Mouse (Mus musculus) ovary, postnatal 36 days (tissue): ENCODE data around the gene Tfap2b.

ENCODE experiments used
- DNase-seq: peaks from one replicate; pipeline ENCODE4 v3.0.0; 2022; ENCODE audit warnings: low spot score, mixed read lengths

The Tfap2b gene

DNA sequence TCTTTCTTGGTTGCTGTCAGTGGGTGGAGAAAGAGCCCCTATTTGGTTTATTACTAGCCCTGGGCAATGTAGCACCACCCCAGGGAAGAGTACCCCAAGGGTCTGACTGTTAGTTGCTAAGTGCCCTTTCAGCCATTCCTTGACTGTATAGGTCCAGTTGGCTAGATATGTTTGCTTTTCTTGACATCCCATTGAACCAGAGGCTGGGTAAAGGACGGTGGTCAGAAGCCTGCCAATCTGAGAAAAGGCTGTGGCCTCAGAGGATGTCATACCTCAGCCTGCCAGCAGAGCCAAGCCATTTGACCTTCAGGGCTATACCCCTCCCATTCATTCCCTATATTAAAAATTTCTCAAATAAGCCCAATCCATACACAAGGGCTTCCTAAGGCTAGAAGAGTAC lies 24.0 kb downstream of the Tfap2b start:
- no peak for DNase-seq

DNA sequence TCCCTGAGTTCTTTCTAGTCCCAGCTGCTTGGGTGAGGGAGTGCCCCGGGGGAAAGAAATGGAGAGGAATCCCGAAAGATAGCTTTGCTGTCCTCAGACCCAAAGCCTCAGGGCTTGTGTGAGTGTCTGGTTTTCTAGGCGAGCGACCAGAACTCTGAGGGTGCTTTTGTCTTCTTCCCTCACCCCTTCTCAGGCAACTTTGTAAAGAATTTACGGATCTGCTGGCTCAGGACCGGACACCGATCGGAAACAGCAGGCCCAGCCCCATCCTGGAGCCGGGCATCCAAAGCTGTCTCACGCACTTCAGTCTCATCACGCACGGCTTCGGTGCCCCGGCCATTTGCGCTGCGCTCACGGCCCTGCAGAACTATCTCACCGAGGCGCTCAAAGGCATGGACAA lies 25.1 kb downstream of the Tfap2b start:
- no peak for DNase-seq

GRCm38 (mm10) chr1:19234432-19235205 lies 25.9 kb downstream of the Tfap2b start:
- no peak for DNase-seq

GRCm38 (mm10) chr1:19236051-19236450 lies 27.3 kb downstream of the Tfap2b start:
- DNase-seq: no peak

DNA sequence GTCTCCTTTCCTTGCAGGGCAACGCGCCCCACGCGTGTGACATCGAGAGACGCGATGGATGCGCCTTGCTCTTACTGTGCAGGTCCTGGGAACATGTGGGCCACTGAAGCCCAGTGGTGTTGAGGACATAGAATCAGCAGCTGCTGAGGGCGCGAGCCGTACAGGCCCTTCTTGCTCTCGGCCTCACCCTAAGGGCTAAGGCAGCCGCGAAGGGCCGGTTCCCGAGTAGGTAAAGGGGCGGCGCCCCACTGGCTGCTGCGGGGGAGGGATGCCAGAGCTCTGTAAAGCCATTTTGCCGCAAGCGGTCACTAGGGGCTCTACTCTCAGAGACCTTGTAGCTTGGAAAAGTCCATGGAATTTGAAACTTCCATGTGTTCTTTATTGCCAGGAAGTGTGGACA lies 27.9 kb downstream of the Tfap2b start:
- no peak for DNase-seq

DNA sequence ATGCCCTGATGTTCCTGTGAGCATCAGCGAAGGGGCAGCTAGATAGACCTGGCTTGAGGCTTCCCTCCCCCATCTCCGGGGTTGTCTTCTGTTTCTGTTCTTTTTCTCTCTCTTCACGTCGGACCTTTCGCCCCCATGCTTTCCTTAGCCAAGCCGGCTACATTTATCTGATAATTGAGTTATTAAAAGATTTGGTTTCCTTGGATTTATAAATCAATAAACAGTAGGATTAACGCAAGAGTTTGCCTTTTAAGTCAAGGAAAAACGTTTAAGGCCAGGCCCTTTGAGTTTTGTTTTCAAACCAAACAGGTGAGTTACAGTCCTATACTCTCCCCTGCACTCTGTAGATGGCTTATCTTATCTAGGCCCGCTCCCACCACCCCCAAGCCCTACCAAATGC lies 28.3 kb downstream of the Tfap2b start:
- DNase-seq: no peak

- DNase-seq: no peak
Observed at GRCm38 (mm10) chr1:19237721-19238410, 29.2 kb downstream of the Tfap2b start.

DNA sequence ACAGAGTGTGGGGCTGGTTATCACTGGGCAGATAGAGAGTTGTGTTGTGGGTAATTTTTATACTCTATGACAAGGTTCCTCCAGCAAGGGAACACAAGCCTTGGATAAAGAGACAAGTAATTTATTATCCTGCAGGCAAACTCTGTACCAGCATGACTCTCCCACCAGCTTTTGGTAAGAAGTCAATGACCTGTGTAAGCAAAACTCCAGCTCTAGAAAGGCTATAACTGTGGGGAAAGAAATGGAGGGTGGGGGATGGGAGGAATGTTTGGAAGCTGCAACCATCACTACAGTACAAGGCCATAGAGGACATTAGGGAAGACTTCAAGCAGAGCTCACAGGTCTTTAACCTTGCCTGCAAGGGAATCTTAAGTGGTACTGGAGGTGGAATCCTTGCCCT lies 31.3 kb downstream of the Tfap2b start:
- DNase-seq: no peak

GRCm38 (mm10) chr1:19241316-19241715 lies 32.6 kb downstream of the Tfap2b start:
- no peak for DNase-seq

DNA sequence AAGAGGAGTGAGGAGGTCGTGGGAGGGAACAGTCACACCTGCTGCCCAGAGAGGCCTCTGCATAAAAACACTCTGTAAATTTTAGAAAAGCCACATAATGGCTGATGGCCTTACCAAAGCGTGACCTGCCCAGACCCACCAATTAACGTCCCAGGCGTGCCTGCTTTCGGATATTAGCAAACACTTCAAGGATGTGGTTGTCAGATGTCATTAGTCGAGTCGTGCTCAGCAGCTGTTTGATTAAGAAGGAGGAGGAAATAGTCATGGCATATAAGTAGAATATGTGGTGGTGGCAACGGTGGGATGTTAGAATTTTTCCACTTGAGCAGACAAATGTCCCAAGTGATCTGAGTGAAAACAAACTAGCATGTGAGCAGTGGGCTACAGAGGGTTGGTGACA lies 33.3 kb downstream of the Tfap2b start:
- no peak for DNase-seq

- no peak for DNase-seq
Observed at GRCm38 (mm10) chr1:19245032-19245431, 36.3 kb downstream of the Tfap2b start.

DNA sequence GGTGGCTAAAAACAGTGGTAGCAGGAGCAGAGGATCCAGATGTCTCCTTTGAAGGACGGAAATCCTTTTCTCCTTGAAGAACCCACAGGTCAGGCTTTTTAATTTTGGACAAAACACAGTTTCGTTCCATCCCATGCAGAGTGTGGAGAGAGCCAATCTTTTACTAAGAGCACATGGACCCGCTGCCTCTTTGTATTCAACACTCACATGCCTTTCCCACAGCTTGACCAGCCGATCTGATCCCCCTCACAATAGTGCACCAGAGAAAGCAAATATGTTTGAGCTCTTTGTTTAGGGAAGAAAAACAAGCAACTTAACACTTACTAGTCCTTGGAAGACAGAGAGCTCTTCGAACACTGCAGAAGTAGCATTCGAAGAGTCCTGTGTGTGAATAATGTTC lies 42.6 kb downstream of the Tfap2b start:
- DNase-seq: no peak

- DNase-seq: no peak
Observed at GRCm38 (mm10) chr1:19269596-19269995, 60.9 kb downstream of the Tfap2b start.
